Mouse (Mus musculus) c-Kit-negative CD71-positive TER-119-positive erythroid progenitor cells, embryonic 14.5 days (primary cell): Measurements from ENCODE around the gene Oxct2b.
"Not testable (repeated sequence)": the region's sequence is repeated elsewhere in the genome, so short reads cannot be mapped to it uniquely, and the experiment has no call there.

Source experiments
- DNase-seq: peaks from one replicate; pipeline ENCODE4 v3.0.0-alpha.2; 2013; ENCODE audit warnings: low read depth, low spot score

The Oxct2b gene

GRCm38 (mm10) chr4:123116011-123116410 lies at the start of gene Oxct2b:
Oxct2b (plus strand) TSS chr4:123116266.
- no peak for DNase-seq

DNA sequence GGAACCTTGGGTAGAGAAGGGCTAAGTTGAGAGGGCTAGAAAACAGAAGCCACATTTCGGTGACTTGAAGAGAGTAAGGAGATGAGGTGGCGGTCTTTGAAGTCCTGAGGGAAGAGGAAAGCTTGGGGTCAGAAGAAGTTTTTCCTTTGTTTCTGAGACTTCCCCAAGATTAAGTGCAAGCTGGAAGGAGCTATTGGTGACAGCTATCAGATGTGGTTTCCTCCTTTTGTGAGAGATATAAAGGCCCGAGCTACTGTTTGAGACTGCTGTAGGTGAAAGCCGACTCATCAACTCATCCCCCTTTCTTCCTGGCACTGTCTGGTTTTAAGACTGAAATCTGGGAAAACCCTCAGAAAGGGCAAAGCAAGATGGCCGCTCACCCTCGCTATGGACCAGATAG lies 47.4 kb upstream of the Oxct2b start:
- no peak for DNase-seq

GRCm38 (mm10) chr4:123071266-123071966 lies 44.6 kb upstream of the Oxct2b start:
- DNase-seq, result no peak

- DNase-seq, result no peak
These were observed 39.1 kb upstream of the Oxct2b start for GRCm38 (mm10) chr4:123076928-123077327.

- no peak for DNase-seq
These were observed 37.8 kb upstream of the Oxct2b start for GRCm38 (mm10) chr4:123078231-123078630.

DNA sequence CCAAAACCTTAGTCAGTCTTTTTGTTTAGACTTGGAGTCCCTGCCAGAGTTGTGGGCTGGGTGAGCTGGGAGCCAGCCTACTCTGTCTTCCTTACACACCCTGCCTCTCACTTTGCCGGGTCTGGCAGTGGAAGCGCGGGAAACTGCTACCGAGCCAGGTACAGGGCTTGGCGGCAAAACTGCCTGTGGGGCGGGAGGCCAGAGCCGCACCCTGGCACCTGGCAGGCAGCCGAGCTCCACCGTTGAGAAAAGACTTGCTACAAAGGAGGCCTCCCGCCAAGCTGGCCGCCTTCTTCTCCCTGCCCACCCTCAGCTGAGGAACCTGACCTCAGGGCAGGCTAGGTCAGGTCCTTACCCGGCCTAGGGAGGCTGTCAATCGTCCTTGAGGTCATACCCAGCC lies 35.3 kb upstream of the Oxct2b start:
- no peak for DNase-seq

DNA sequence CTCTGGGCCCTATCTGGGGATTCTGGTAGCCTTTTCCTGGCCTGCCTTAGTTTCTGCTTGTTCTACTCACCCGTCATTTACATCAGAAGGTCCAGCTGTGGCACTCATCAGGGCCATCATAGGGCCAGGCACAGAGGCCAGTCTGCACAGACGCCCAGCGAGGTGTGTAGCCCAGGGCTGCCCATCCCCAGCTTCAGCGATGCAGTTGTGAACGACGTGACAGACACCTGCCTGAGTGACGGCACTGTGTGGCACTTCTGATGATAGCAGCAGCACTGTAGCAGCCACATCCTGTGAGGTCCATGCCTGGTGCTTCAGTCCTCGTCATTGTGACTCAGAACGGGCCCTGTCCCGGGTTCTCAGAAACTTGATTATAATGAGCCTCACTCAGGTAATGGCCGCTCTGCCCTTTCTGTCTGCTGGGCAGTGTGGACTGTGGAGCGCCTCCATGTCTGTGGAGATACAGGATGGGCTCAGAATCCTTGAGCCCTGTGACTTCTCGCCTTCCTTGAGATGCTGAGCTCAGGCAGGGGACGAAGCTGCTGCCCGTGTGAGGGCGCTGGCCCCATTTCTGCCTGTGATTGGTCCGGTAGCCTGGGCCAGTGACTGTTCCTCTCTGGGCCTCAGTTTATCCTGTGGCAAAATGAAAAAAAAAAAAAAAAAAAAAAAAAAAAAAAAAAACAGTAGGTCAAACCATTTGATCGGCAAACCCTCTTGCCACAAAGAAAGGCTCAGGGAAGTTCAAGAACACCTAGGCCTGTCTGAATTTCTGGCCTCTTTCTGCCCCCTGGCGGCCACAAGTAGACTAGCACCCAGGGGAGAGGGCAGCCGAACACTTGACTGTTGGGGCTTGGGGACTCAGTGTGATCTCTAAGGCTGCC lies 33.5 kb upstream of the Oxct2b start:
- DNase-seq, result peak; percentile 31

DNA sequence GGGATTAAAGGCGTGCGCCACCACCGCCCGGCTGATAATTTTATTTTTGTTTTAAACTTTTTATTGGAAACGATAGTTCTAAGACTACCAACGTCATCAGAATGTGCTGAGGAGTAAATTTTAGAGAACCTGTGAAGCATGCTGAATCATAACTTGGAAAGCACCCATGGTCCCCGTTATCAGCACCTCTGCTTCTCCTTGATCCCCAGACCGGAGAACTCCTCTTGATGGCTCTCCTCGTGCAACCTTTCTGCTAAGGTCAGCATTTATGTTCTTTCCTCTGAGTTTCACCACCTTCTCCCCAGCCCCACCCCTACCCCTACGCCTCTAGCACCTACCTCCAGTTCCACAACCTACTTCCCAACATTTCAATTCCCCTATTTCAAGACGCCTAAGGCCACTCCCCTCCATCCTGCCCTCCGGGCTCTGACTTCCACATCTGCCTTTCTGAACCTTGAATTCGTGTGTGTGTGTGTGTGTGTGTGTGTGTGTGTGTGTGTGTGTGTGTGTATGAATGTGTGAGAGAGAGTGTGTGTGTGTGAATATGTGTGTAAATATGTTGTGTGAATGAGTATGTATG lies 32.7 kb upstream of the Oxct2b start:
- DNase-seq, result no peak

DNA sequence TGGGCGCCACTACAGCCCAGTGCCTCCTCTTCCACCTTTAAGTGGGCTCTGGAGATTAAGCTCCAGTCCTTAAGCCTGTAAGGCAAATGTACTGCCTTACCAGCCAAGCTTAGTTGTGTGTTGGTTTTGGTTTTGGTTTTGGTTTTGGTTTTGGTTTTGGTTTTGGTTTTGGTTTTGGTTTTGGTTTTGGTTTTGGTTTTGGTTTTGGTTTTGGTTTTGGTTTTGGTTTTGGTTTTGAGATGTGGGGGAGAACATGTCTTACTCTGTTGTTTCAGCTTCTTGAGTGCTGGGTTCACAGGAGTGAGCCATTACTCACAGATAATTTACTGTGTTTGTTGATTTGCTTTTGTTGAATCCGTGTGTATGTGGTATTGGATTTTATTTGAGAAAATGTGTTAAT lies 30.8 kb upstream of the Oxct2b start:
- no peak for DNase-seq

GRCm38 (mm10) chr4:123086381-123086780 lies 29.7 kb upstream of the Oxct2b start:
- no peak for DNase-seq

GRCm38 (mm10) chr4:123092621-123093020 lies 23.4 kb upstream of the Oxct2b start:
- no peak for DNase-seq

- no peak for DNase-seq
These were observed 22.8 kb upstream of the Oxct2b start for GRCm38 (mm10) chr4:123093064-123093776.

DNA sequence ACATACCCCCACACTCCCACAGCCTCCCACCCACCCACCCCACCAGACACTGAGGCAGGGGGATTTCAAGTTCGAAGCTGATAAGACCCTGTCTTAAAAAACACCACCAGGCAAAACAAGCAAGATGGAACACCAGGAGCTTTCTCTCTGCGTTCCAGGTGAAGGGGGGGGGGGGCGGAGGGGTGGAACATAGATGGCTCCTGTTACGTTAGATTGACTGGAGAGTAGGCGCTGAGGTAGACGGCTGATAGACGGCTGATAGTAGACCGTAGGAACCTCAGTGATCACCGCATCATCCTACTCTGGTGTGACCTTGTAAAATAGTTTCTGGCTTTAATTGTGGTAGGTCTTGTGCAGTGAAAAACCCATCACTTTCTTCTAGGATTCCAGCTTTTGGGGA lies 22.2 kb upstream of the Oxct2b start:
- DNase-seq, result no peak

GRCm38 (mm10) chr4:123104651-123105450 lies 11.2 kb upstream of the Oxct2b start, which contains the start of gene Bmp8b:
Bmp8b (plus strand) TSS chr4:123105165.
- no peak for DNase-seq

DNA sequence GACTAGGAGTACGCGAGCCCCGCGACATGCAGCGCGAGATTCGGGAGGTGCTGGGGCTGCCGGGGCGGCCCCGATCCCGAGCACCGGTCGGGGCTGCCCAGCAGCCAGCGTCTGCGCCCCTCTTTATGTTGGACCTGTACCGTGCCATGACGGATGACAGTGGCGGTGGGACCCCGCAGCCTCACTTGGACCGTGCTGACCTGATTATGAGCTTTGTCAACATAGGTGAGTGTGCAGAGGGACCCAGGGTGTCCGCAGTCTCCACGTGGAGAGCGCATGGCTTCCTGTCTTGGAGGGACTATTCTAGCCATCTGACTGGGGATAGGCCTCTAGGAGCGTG lies 10.6 kb upstream of the Oxct2b start:
- DNase-seq, result no peak

DNA sequence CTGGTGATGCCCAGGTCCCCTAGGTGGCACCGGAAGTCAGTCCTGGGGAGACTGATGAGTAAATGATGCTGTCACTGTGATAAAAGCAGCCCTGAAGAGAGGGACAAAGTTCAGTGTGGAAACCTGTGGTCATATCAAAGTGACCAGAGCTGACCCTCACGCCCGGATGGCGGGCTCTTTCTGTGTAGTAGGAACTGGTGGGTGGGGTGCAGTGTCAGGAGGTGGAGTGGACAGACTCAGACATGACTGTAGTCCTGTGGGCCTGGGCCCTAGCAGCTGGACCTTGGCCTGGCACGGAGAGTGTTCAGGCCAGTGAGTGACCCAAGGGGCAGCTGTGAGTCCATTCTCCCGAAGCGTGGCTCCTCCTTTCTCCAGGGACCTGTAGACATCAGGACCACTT lies 10.1 kb upstream of the Oxct2b start:
- DNase-seq, result not testable (repeated sequence)

GRCm38 (mm10) chr4:123106864-123107263 lies 9.2 kb upstream of the Oxct2b start:
- no peak for DNase-seq

DNA sequence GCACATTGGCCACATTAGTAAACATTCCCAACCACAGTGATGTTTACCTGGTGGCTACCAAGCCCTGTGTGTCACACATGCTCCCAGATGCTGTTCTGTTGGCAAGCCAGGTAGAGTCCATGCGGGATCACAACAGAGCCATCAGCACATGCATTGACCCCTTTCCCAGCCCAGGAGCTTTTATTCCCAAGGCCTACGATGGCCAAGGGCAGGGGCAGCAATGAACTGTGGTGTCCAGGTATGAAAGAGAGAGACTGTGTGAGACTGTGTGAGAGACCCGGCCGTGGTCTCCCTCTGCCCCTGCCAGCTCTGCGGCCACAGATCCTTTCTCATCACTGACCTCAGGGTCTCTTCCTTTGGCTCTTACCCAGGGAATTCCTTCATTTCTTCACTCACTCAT lies 8.0 kb upstream of the Oxct2b start:
- DNase-seq, result no peak

DNA sequence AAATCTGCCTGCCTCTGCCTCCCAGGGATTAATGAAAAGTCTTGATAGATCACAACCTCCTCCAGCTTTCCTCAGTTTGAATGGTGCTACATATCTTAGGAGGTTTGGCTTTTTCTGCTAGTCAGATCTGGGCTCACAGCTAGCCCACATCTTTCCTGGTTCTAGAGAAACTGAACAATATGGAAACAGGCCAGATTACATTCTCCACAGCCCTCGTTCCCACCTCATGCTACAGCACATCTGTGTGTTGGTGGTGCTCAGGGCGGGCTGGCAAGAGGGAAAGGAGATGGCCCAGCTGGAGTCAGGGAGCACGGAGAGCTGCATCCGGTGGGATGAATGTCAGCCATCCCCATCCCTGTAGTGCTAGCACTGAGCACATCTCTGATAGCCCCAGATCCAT lies 5.3 kb upstream of the Oxct2b start:
- DNase-seq, result no peak

DNA sequence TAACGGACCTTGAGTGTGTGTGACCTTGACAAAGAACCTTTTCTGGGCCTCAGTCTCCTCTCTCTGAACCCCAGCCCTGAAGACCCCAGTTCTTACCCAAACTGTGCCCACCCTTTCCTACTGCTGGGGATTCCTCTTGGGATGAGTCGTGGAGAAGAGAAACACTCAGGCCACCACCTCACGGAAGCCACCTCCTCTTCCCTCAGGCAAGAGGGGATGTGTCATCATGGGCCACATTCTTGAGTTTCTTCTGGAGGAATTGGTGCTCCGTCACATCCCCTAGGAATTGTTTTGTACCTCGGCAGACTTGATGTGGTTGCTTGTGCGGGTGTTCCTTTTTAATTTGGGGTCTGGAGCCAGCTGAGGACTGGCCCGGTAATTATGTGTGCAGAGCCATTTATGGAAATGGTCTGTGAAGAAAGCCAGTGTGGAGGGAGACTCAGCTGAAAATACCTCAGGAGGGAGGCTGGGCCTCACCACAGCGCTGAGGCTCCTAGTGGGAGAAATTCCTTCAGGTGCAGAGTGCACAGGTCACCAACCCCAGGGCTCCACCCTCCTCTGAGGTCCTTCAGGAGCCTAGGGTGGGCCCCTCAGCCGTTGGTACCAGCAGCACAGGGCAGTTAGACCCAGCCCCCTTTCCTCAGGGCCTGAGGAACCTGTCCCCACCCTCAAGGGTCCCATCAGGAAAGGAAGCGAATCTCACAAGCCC lies 4.6 kb upstream of the Oxct2b start:
- DNase-seq, result not testable (repeated sequence)
